Mouse (Mus musculus) NIH3T3 (cell line): ENCODE measurements around the gene Enpp3.

Source experiments
- DNase-seq: peaks from one replicate; pipeline ENCODE4 v3.0.0-alpha.2; 2012; ENCODE audit warnings: low read depth

Enpp3 gene

GRCm38 (mm10) chr10:24763257-24763656 lies 79.4 kb downstream of the Enpp3 start:
- no peak for DNase-seq

- no peak for DNase-seq
Measured at GRCm38 (mm10) chr10:24758326-24758915, 84.2 kb downstream of the Enpp3 start.

GRCm38 (mm10) chr10:24754874-24755540 lies 87.6 kb downstream of the Enpp3 start:
- DNase-seq: no peak

DNA sequence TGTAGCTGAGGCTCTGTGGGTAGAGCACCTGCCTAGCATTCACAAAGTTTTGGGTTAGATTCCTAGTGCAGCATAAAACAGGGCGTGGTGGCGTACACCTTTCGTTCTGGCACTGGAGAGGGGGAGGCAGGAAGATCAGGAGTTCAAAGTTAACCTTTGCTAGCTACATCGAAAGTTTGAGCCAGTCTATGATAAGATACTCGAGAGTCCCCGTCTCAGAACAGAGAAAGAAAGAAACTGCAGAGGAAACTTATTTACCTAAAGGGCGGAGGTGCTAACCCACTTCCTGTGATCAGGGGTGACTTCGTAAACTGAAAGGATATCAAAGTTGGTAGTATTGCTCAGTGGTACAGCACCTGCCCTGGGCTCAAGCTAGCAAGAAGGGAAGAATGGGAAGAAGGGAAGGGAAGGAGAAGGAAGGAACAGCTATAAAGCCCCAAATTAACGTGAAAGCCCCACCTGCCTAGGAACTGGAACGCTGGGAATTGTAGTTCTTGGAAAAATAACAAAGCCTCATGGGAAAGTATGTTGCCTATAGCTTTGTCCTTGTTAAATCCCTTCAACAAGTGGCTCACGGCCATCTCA lies 88.3 kb downstream of the Enpp3 start:
- no peak for DNase-seq

- no peak for DNase-seq
Measured at GRCm38 (mm10) chr10:24753536-24754250, 88.9 kb downstream of the Enpp3 start.

DNA sequence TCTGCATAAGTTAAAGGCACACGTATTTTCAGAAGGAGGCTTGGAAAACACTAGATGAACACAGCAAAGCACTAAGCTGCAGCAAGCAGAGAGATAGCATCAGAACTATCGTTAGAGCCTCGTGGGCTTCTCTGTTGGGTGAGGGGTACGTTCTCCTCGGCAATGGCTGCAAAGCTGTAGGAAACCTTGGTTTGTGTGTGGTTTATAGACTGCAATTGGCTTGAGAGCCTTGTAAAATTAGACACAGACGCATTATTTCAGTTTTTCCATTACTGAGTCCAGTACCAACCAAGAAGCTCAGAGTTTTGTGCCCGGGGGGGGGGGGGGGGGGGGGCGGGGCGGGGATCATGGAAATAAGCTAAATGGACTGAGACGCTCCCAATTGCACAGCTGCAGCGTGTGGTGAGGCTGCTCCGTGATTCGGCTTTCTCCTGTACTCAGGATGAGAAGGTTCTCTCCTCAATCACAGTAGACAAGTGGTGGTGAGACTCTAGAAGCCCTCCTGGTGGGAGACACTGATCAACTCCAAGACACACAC lies 99.6 kb downstream of the Enpp3 start:
- no peak for DNase-seq

GRCm38 (mm10) chr10:24741229-24742198 lies 101.1 kb downstream of the Enpp3 start:
- DNase-seq: no peak

DNA sequence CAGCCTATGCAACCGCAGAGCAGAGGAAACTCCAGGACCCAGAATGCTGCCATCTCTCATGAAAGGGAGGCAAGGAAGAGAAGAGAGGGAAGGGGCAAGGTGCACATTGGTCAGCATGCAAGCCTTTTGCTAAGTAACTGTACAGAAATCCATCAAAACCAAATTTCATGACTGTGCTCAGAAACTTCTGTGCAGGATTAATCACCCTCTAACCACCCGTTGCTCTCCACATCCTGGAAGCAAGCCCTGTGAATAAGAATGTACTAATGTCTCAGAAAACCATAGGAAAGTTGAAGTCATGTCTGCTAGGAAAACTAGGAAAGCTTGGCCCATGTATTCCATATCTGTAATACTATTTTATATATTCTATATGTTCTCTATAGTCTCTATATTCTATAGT lies 103.5 kb downstream of the Enpp3 start:
- DNase-seq: peak; percentile 78

- peak; percentile 34 for DNase-seq
Measured at GRCm38 (mm10) chr10:24738456-24738855, 104.2 kb downstream of the Enpp3 start.

DNA sequence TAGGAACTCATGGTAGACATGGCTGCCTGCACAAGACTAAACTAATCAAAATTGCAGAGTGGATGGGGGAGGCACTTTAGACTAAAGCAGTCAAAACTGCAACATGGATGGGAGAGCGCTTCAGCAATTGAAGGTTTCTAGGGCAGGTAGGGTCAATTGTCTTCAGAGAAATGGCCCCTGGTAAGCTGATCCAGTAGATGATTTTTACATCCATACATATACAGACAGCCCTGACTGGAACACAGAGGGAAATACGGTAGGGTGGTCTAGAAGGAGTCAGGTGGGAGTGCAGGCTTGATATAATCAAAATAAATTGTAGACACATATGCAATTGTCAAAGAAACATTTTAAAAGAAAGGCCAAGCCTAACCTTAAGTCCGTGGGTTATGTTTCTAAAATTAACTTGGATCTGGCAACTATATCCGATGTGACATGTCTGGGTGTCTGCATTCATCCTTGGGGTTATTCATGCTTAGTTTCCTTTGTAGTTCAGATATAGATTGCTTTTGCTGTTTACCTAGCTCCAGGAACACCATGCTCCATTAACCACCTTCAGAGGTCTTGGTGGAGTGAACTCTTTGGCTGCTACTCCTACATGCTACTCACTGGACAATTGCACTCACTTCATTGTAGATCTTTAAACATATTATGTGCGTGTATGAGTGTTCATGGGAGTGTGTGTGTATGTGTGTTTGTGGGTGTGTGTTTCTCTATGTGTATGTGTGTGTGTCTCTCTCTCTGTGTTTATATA lies 107.4 kb downstream of the Enpp3 start:
- no peak for DNase-seq

GRCm38 (mm10) chr10:24727478-24727877 lies 115.1 kb downstream of the Enpp3 start:
- no peak for DNase-seq

- peak; percentile 25 for DNase-seq
Measured at GRCm38 (mm10) chr10:24725197-24725596, 117.4 kb downstream of the Enpp3 start.
